ENCODE assay signal across 11 mouse cellular contexts in the genomic region with DNA sequence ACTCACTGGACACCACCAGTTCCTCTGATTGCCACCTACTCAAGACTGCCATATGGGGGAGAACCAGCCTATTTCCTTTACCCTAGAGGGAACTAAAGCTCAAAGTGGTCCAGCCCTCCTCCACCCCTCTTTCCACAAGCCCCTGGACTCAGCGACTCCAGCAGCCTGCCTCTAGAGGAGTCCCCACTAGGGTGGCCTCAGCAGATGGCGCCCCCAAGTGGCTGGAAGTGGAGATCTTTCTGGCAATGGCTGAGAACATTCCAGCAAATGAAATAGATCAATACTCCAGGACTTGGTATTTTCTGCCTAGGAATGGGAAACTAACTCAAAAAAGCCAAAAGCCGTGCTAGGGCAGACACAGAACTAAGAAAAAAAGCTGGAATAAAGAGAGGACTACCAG. TPM values are rescaled to one million over a fixed set of nuclear protein-coding genes. Genes with fewer than 3 reads are reported as not detected.
DNase-seq lines count a peak whose midpoint lies in the region; ATAC-seq and TF ChIP-seq lines count a peak whose summit lies in the region.
"Had no signal": no experiment of that assay in that cellular context is flagged by ENCODE, and none has a peak within 500 bp of the region (broad histone marks: within the 10 kb centered on the region; RNA-seq: fewer than 3 reads in every experiment).

No protein-coding gene starts in this region.

- H3K4me3 ChIP-seq in forebrain, postnatal 0 days (ENCODE audit: low read depth, low read length): no peak overlapping the region
- H3K4me3 ChIP-seq in forebrain, embryonic 11.5 days (ENCODE audit: low read depth, low read length): no peak overlapping the region
- no peak overlapping the region for H3K4me3 ChIP-seq in liver, embryonic 14.5 days (ENCODE audit: insufficient read depth in 1 of 2, low read depth in 2 of 2, low read length in 2 of 2)
- H3K4me3 ChIP-seq: embryonic facial prominence, embryonic 13.5 days had no signal

- TF ChIP-seq CTCF in forebrain, postnatal 0 days (IDR thresholded peaks at IDR 0.05; ENCODE audit: low read depth): peak; percentile 38
- peak; percentile 57 for TF ChIP-seq CTCF in liver, embryonic 14.5 days (IDR thresholded peaks at IDR 0.05; ENCODE audit: low read depth)

- no peaks in the 10 kb centered on the region for H3K9me3 ChIP-seq in forebrain, postnatal 0 days (ENCODE audit: low read length)
- no peaks in the 10 kb centered on the region for H3K9me3 ChIP-seq in forebrain, embryonic 11.5 days (ENCODE audit: control insufficient read depth, low read length)
- H3K9me3 ChIP-seq in liver, embryonic 14.5 days (ENCODE audit: control insufficient read depth, low read length): no peaks in the 10 kb centered on the region
- H3K9me3 ChIP-seq: embryonic facial prominence, embryonic 13.5 days had no signal

- DNase-seq in forebrain, postnatal 0 days: no peak
- DNase-seq in forebrain, embryonic 11.5 days (ENCODE audit: low spot score): no peak
- peak; percentile 24 for DNase-seq in lung, postnatal 14 days
- no peak for DNase-seq in lung, postnatal 10 days
- peak; percentile 42 to 59 for DNase-seq in CD8-positive naive resting alpha-beta T cell, adult 2 months (ENCODE audit: low read depth in 2 of 2, low spot score in 2 of 2)
- DNase-seq in liver, embryonic 14.5 days (ENCODE audit: low read depth in 3 of 3, low spot score in 3 of 3): no peak
- no peak for DNase-seq in gastrocnemius, postnatal 4 days (ENCODE audit: low spot score in 2 of 2)
- no peak for DNase-seq in frontal cortex, postnatal 36 days (ENCODE audit: low spot score in 2 of 2)
- DNase-seq: cerebellum, postnatal 14 days; kidney, postnatal 4 days had no signal

- 72% methylated on average over 3 of the region's 3 CpGs for WGBS in forebrain, postnatal 0 days
- 74% methylated on average over 3 of the region's 3 CpGs for WGBS in forebrain, embryonic 11.5 days
- whole genome bisulfite sequencing in liver, embryonic 14.5 days (ENCODE audit: insufficient replicate concordance): 41% methylated on average over 3 of the region's 3 CpGs

- H3K27ac ChIP-seq in forebrain, postnatal 0 days (ENCODE audit: low read depth, low read length): no peak overlapping the region
- H3K27ac ChIP-seq in forebrain, embryonic 11.5 days (ENCODE audit: low read depth, low read length): no peak overlapping the region
- H3K27ac ChIP-seq in liver, embryonic 14.5 days: no peak overlapping the region
- H3K27ac ChIP-seq: embryonic facial prominence, embryonic 13.5 days had no signal

- 0 out of 2 replicates have a peak, but pooled peaks cover 3% of the 10 kb centered on the region for H3K4me1 ChIP-seq in forebrain, postnatal 0 days (ENCODE audit: insufficient read depth)
- H3K4me1 ChIP-seq in forebrain, embryonic 11.5 days (replicated peaks; ENCODE audit: control insufficient read depth, insufficient read depth, low read length): no peaks in the 10 kb centered on the region
- peaks cover 0 to 2% of the 10 kb centered on the region in 2 experiments; a peak in 1 of 4 replicates for H3K4me1 ChIP-seq in liver, embryonic 14.5 days (replicated peaks; ENCODE audit: control insufficient read depth in 2 of 2, insufficient read depth in 2 of 2, low read length in 1 of 2)
- H3K4me1 ChIP-seq: embryonic facial prominence, embryonic 13.5 days had no signal

- no peak for ATAC-seq in forebrain, postnatal 0 days
- ATAC-seq in forebrain, embryonic 11.5 days (replicated peaks; ENCODE audit: low FRiP score): no peak
- no peak for ATAC-seq in liver, embryonic 14.5 days (ENCODE audit: insufficient read depth)

- H3K4me2 ChIP-seq in forebrain, postnatal 0 days (ENCODE audit: low read depth): no peak overlapping the region
- no peak overlapping the region for H3K4me2 ChIP-seq in forebrain, embryonic 11.5 days (ENCODE audit: low read depth, low read length, severe bottlenecking)
- no peak overlapping the region for H3K4me2 ChIP-seq in liver, embryonic 14.5 days (ENCODE audit: low read depth)
- H3K4me2 ChIP-seq: embryonic facial prominence, embryonic 13.5 days had no signal

- TF ChIP-seq EP300 in liver, embryonic 14.5 days (IDR thresholded peaks at IDR 0.05; ENCODE audit: low read depth): no peak

- no peaks in the 10 kb centered on the region for H3K27me3 ChIP-seq in forebrain, postnatal 0 days (ENCODE audit: insufficient read depth, low read length)
- H3K27me3 ChIP-seq in forebrain, embryonic 11.5 days (ENCODE audit: control insufficient read depth, insufficient read depth, low read length): no peaks in the 10 kb centered on the region
- H3K27me3 ChIP-seq in liver, embryonic 14.5 days (ENCODE audit: control insufficient read depth, insufficient read depth, low read length): no peaks in the 10 kb centered on the region
- H3K27me3 ChIP-seq: embryonic facial prominence, embryonic 13.5 days had no signal

- no peak overlapping the region for H3K9ac ChIP-seq in forebrain, postnatal 0 days
- H3K9ac ChIP-seq in forebrain, embryonic 11.5 days (ENCODE audit: low read length): no peak overlapping the region
- H3K9ac ChIP-seq in liver, embryonic 14.5 days (replicated peaks): no peak overlapping the region
- H3K9ac ChIP-seq: embryonic facial prominence, embryonic 13.5 days had no signal

- H3K36me3 ChIP-seq in forebrain, postnatal 0 days (ENCODE audit: insufficient read depth): peaks cover 6% of the 10 kb centered on the region; the same call in 1 of the 2 replicates
- no peaks in the 10 kb centered on the region; the same call in 1 of the 2 replicates for H3K36me3 ChIP-seq in forebrain, embryonic 11.5 days (ENCODE audit: control insufficient read depth, insufficient read depth, low read length)
- no peaks in the 10 kb centered on the region for H3K36me3 ChIP-seq in liver, embryonic 14.5 days (replicated peaks; ENCODE audit: control insufficient read depth, insufficient read depth, low read depth)

RNA-seq across cellular contexts. Expression of gene Panx1, which starts 17.6 kb away (rescaled TPM):
- 112 and 125 TPM in 2 replicates for total RNA-seq in forebrain, postnatal 0 days (2014; rRNA removed)
- polyA plus RNA-seq in forebrain, postnatal 0 days (2015; fragmentation: Nextera tagmentation; extraction: Ambion mirVana): 135 and 168 TPM in 2 replicates
- polyA plus RNA-seq in forebrain, embryonic 11.5 days (2014; fragmentation: Nextera tagmentation; extraction: Ambion mirVana): 103 and 115 TPM in 2 replicates
- polyA plus RNA-seq in liver, embryonic 14.5 days (2012; rRNA removed): 0.92 and 2.8 TPM in 2 replicates
- 4.6 and 4.7 TPM in 2 replicates for polyA plus RNA-seq in liver, embryonic 14.5 days (2014; fragmentation: Nextera tagmentation; extraction: Ambion mirVana)
- total RNA-seq in gastrocnemius, postnatal 4 days (2021): 10 to 100 TPM; 37.5 to 42.5 TPM

Comparison
In these comparisons a context has a peak if more than half of its experiments do, and no peak if none do; other contexts are left out.
1. DNase-seq: peak in lung, postnatal 14 days (single experiment) and CD8-positive naive resting alpha-beta T cell, adult 2 months (2 of 2); none in forebrain, postnatal 0 days (single experiment), forebrain, embryonic 11.5 days (single experiment), lung, postnatal 10 days (single experiment), liver, embryonic 14.5 days (0 of 3), gastrocnemius, postnatal 4 days (0 of 2) and frontal cortex, postnatal 36 days (0 of 2).
2. RNA of gene Panx1, which starts 17.6 kb away (polyA plus RNA-seq): 135 to 168 TPM in forebrain, postnatal 0 days and 103 to 115 TPM in forebrain, embryonic 11.5 days; 0.92 to 4.7 TPM in liver, embryonic 14.5 days; every median in the first group is over 10 times any median in the second.